15 mouse cellular contexts compared by ENCODE assay signal in genomic region chr1:190880638-190881037, GRCm38 (mm10).
"Had no signal": no experiment of that assay in that cellular context is flagged by ENCODE, and none has a peak within 500 bp of the region (broad histone marks: within the 10 kb centered on the region; RNA-seq: fewer than 3 reads in every experiment).

No protein-coding gene starts in this region.

- H3K4me3 ChIP-seq: hindbrain, embryonic 13.5 days; left cerebral cortex, adult 2 months; limb, embryonic 15.5 days; midbrain, embryonic 15.5 days; neural tube, embryonic 13.5 days had no signal

- DNase-seq: kidney, adult 18-20 months; kidney, postnatal 10 days; right cerebral cortex, postnatal 14 days; thymus, adult 18-20 months; thymus, postnatal 14 days had no signal

- H3K4me1 ChIP-seq: hindbrain, embryonic 13.5 days; limb, embryonic 15.5 days; midbrain, embryonic 15.5 days; neural tube, embryonic 13.5 days had no signal

- H3K9me3 ChIP-seq: hindbrain, embryonic 13.5 days; limb, embryonic 15.5 days; megakaryocyte, embryonic 14.5 days; midbrain, embryonic 15.5 days; neural tube, embryonic 13.5 days had no signal

- H3K27me3 ChIP-seq: hindbrain, embryonic 13.5 days; limb, embryonic 15.5 days; megakaryocyte, embryonic 14.5 days; midbrain, embryonic 15.5 days; neural tube, embryonic 13.5 days had no signal

- H3K27ac ChIP-seq: hindbrain, embryonic 13.5 days; hindbrain, postnatal 0 days; left cerebral cortex, adult 2 months; limb, embryonic 15.5 days; macrophage; midbrain, embryonic 15.5 days; neural tube, embryonic 13.5 days; stomach, postnatal 0 days had no signal

- H3K9ac ChIP-seq: hindbrain, embryonic 13.5 days; limb, embryonic 15.5 days; midbrain, embryonic 15.5 days; neural tube, embryonic 13.5 days had no signal

- H3K4me2 ChIP-seq: hindbrain, embryonic 13.5 days; limb, embryonic 15.5 days; midbrain, embryonic 11.5 days; midbrain, embryonic 15.5 days; neural tube, embryonic 13.5 days had no signal
